Comparison of ENCODE assay signal across 12 mouse cellular contexts in genomic region chr11:100935373-100936355, GRCm38 (mm10). TPM values are rescaled to one million over a fixed set of nuclear protein-coding genes. Genes with fewer than 3 reads are reported as not detected.
DNase-seq lines count a peak whose midpoint lies in the region; ATAC-seq and TF ChIP-seq lines count a peak whose summit lies in the region.
"Had no signal": no experiment of that assay in that cellular context is flagged by ENCODE, and none has a peak within 500 bp of the region (broad histone marks: within the 10 kb centered on the region; RNA-seq: fewer than 3 reads in every experiment).

No protein-coding gene starts in this region.

- no peak; a peak in 1 of 4 replicates for TF ChIP-seq POLR2A in MEL (IDR thresholded peaks at IDR 0.05; ENCODE audit: control insufficient read depth in 1 of 2, insufficient read depth in 1 of 2, low read depth in 1 of 2, low read length in 2 of 2, poor library complexity in 1 of 2)

- WGBS in limb, embryonic 13.5 days: 79% methylated on average over 8 of the region's 8 CpGs
- 87% methylated on average over 8 of the region's 8 CpGs for WGBS in limb, embryonic 10.5 days
- 80% methylated on average over 8 of the region's 8 CpGs for WGBS in midbrain, embryonic 15.5 days

- H3K9me3 ChIP-seq in limb, embryonic 13.5 days: no peaks in the 10 kb centered on the region
- H3K9me3 ChIP-seq in limb, embryonic 10.5 days (replicated peaks): no peaks in the 10 kb centered on the region
- H3K9me3 ChIP-seq in MEL (replicated peaks; ENCODE audit: insufficient read depth, low read length): no peaks in the 10 kb centered on the region
- no peaks in the 10 kb centered on the region for H3K9me3 ChIP-seq in midbrain, embryonic 15.5 days
- H3K9me3 ChIP-seq: midbrain, embryonic 12.5 days had no signal

- ATAC-seq in limb, embryonic 13.5 days (ENCODE audit: low FRiP score, low read depth): no peak
- ATAC-seq in megakaryocyte-erythroid progenitor cell, adult 5-6 weeks (replicated peaks; ENCODE audit: low FRiP score, low TSS enrichment, poor library complexity, severe bottlenecking): peak; percentile 43
- no peak for ATAC-seq in midbrain, embryonic 15.5 days (replicated peaks)
- ATAC-seq: inflammation-experienced regulatory T-cells, adult 6 months had no signal

- H3K27ac ChIP-seq in limb, embryonic 13.5 days: 0 out of 2 replicates have a peak overlapping the region, but pooled peaks have one; percentile 16
- no peak overlapping the region for H3K27ac ChIP-seq in limb, embryonic 10.5 days
- H3K27ac ChIP-seq in MEL (ENCODE audit: control insufficient read depth, low read depth, low read length): peak overlapping the region; percentile 51
- no peak overlapping the region for H3K27ac ChIP-seq in midbrain, embryonic 15.5 days
- H3K27ac ChIP-seq: midbrain, embryonic 12.5 days had no signal

- H3K4me3 ChIP-seq in limb, embryonic 13.5 days: no peak overlapping the region
- H3K4me3 ChIP-seq in limb, embryonic 10.5 days: no peak overlapping the region
- H3K4me3 ChIP-seq in MEL (ENCODE audit: control insufficient read depth in 1 of 2, insufficient read depth in 1 of 2, low read depth in 2 of 2, low read length in 2 of 2): no peak overlapping the region
- H3K4me3 ChIP-seq in midbrain, embryonic 15.5 days: no peak overlapping the region
- H3K4me3 ChIP-seq: midbrain, embryonic 12.5 days had no signal

- no peak overlapping the region for H3K4me2 ChIP-seq in limb, embryonic 13.5 days (replicated peaks)
- no peak overlapping the region for H3K4me2 ChIP-seq in midbrain, embryonic 15.5 days
- H3K4me2 ChIP-seq: midbrain, embryonic 12.5 days had no signal

- intact Hi-C loops in left cerebral cortex, postnatal 14 days (cut with DNase I): loop anchor here (5.0 kb wide), 1 partner anchor 43 kb away; no protein-coding TSS in a partner anchor

- TF ChIP-seq CTCF in MEL (IDR thresholded peaks at IDR 0.05 in 2 of 3, conservative IDR thresholded peaks at IDR 0.05 in 1 of 3; ENCODE audit: control insufficient read depth in 1 of 3, insufficient read depth in 1 of 3, low read depth in 2 of 3, low read length in 3 of 3, poor library complexity in 1 of 3, severe bottlenecking in 1 of 3): no peak

- TF ChIP-seq EP300 in MEL (IDR thresholded peaks at IDR 0.05; ENCODE audit: low read depth in 1 of 2, low read length in 2 of 2): peak; percentile 44 to 56

- peaks cover 18% of the 10 kb centered on the region for H3K79me2 ChIP-seq in MEL (ENCODE audit: control insufficient read depth, insufficient read depth, low read length, poor library complexity)

- H3K27me3 ChIP-seq in limb, embryonic 13.5 days: no peaks in the 10 kb centered on the region
- no peaks in the 10 kb centered on the region for H3K27me3 ChIP-seq in limb, embryonic 10.5 days (ENCODE audit: low read depth, poor library complexity, severe bottlenecking)
- H3K27me3 ChIP-seq in MEL (ENCODE audit: control insufficient read depth in 1 of 2, insufficient read depth in 2 of 2, low read length in 2 of 2): no peaks in the 10 kb centered on the region
- no peaks in the 10 kb centered on the region for H3K27me3 ChIP-seq in midbrain, embryonic 15.5 days (replicated peaks)
- H3K27me3 ChIP-seq: midbrain, embryonic 12.5 days had no signal

- DNase-seq in limb, embryonic 10.5 days (ENCODE audit: low spot score): no peak
- DNase-seq in MEL (ENCODE audit: low read depth, low spot score): peak; percentile 94
- peak; percentile 23 for DNase-seq in gastrocnemius, postnatal 25 days
- no peak for DNase-seq in left cerebral cortex, postnatal 14 days (ENCODE audit: low spot score in 2 of 2)
- no peak for DNase-seq in layer of hippocampus, adult 8-10 months (ENCODE audit: low spot score in 2 of 2)
- DNase-seq: right cerebral cortex, adult 18-20 months; thymus, postnatal 14 days had no signal

- no peak overlapping the region for H3K9ac ChIP-seq in limb, embryonic 13.5 days
- H3K9ac ChIP-seq in MEL (ENCODE audit: control insufficient read depth, low read depth, low read length, poor library complexity, severe bottlenecking): peak overlapping the region; percentile 26; the same call in 1 of the 2 replicates
- H3K9ac ChIP-seq in midbrain, embryonic 15.5 days: no peak overlapping the region
- H3K9ac ChIP-seq: midbrain, embryonic 12.5 days had no signal

- H3K4me1 ChIP-seq in limb, embryonic 13.5 days: peaks cover 44% of the 10 kb centered on the region
- peaks cover 42% of the 10 kb centered on the region for H3K4me1 ChIP-seq in limb, embryonic 10.5 days
- peaks cover 29 to 45% of the 10 kb centered on the region in 2 experiments for H3K4me1 ChIP-seq in MEL (ENCODE audit: control insufficient read depth in 1 of 2, insufficient read depth in 2 of 2, low read length in 2 of 2)
- peaks cover 22% of the 10 kb centered on the region for H3K4me1 ChIP-seq in midbrain, embryonic 15.5 days

- TF ChIP-seq RAD21 in MEL (IDR thresholded peaks at IDR 0.05; ENCODE audit: low read depth, low read length): no peak

- H3K36me3 ChIP-seq in limb, embryonic 13.5 days: 0 out of 2 replicates have a peak, but pooled peaks cover 4% of the 10 kb centered on the region
- H3K36me3 ChIP-seq in limb, embryonic 10.5 days: no peaks in the 10 kb centered on the region; the same call in 1 of the 2 replicates
- peaks cover 0 to 59% of the 10 kb centered on the region in 2 experiments; a peak in 2 of 4 replicates for H3K36me3 ChIP-seq in MEL (ENCODE audit: control insufficient read depth in 1 of 2, insufficient read depth in 2 of 2, low read length in 2 of 2)
- H3K36me3 ChIP-seq in midbrain, embryonic 15.5 days (replicated peaks): no peaks in the 10 kb centered on the region
- H3K36me3 ChIP-seq: midbrain, embryonic 12.5 days had no signal

TF ChIP-seq in MEL, 35 proteins besides CTCF, POLR2A, EP300 and RAD21 (continues in another document):
- 0 out of 2 replicates have a peak, but pooled peaks have one; percentile 36 for TF ChIP-seq CHD1 (IDR thresholded peaks at IDR 0.05; ENCODE audit: low read depth, low read length)
- TF ChIP-seq POLR2AphosphoS5 (IDR thresholded peaks at IDR 0.05; ENCODE audit: borderline replicate concordance, low read depth, low read length): no peak
- TF ChIP-seq ZNF384 (IDR thresholded peaks at IDR 0.05; ENCODE audit: low read depth, low read length): peak; percentile 88
- TF ChIP-seq MYB (IDR thresholded peaks at IDR 0.05; ENCODE audit: low read depth, low read length): no peak
- no peak for TF ChIP-seq KAT2A (conservative IDR thresholded peaks at IDR 0.05; ENCODE audit: low read depth, low read length)
- TF ChIP-seq TBP (IDR thresholded peaks at IDR 0.05; ENCODE audit: low read depth, low read length): peak; percentile 32; the same call in 1 of the 2 replicates
- TF ChIP-seq USF2 (IDR thresholded peaks at IDR 0.05; ENCODE audit: borderline replicate concordance in 1 of 2, insufficient read depth in 1 of 2, low read depth in 1 of 2, low read length in 2 of 2): no peak
- TF ChIP-seq NRF1 (IDR thresholded peaks at IDR 0.05; ENCODE audit: insufficient read depth, low read depth, low read length, poor library complexity, severe bottlenecking): no peak
- TF ChIP-seq RCOR1 (IDR thresholded peaks at IDR 0.05; ENCODE audit: low read depth, low read length): peak; percentile 89
- no peak for TF ChIP-seq CHD2 (IDR thresholded peaks at IDR 0.05; ENCODE audit: low read length)
- TF ChIP-seq MAZ (IDR thresholded peaks at IDR 0.05; ENCODE audit: low read depth, low read length): no peak
- no peak for TF ChIP-seq BHLHE40 (IDR thresholded peaks at IDR 0.05; ENCODE audit: borderline replicate concordance, low read depth, low read length)
- TF ChIP-seq MYC (IDR thresholded peaks at IDR 0.05; ENCODE audit: low read depth, low read length): peak; percentile 31; the same call in 1 of the 2 replicates
- TF ChIP-seq NELFE (IDR thresholded peaks at IDR 0.05; ENCODE audit: low read depth, low read length): no peak
- TF ChIP-seq MEF2A (IDR thresholded peaks at IDR 0.05; ENCODE audit: extremely low read depth, insufficient replicate concordance, low read depth, low read length, poor library complexity, severe bottlenecking): no peak
- no peak for TF ChIP-seq ZMIZ1 (IDR thresholded peaks at IDR 0.05; ENCODE audit: low read depth, low read length)
- TF ChIP-seq ELF1 (IDR thresholded peaks at IDR 0.05; ENCODE audit: low read depth, low read length): no peak
- no peak for TF ChIP-seq HCFC1 (IDR thresholded peaks at IDR 0.05; ENCODE audit: low read depth, low read length)
- TF ChIP-seq ZC3H11A (IDR thresholded peaks at IDR 0.05; ENCODE audit: low read depth, low read length): no peak
- no peak for TF ChIP-seq TAL1 (IDR thresholded peaks at IDR 0.05; ENCODE audit: low read length)

RNA-seq across cellular contexts. Expression of gene Stat3, which starts 3.7 kb away (rescaled TPM):
- polyA plus RNA-seq in limb, embryonic 13.5 days (2015; fragmentation: Nextera tagmentation; extraction: Ambion mirVana): 42.4 and 50.3 TPM in 2 replicates
- 20.7 and 30.2 TPM in 2 replicates for polyA plus RNA-seq in limb, embryonic 10.5 days (2016; fragmentation: Nextera tagmentation; extraction: Ambion mirVana)
- total RNA-seq in MEL (2012; rRNA removed): 25.7 and 31.1 TPM in 2 replicates
- 100 to 1,000 TPM in 1 of 2 experiments, 10 to 100 TPM in 1; 64.7 to 249 TPM for polyA plus RNA-seq in MEL (2012; ENCODE audit: insufficient read depth in 1 of 2, insufficient read length in 2 of 2, low read depth in 1 of 2, low replicate concordance in 2 of 2, missing spikeins in 1 of 2)
- total RNA-seq in gastrocnemius, postnatal 25 days (2021): 10 to 100 TPM; 32.5 to 49.5 TPM
- 16.7 and 20.2 TPM in 2 replicates for total RNA-seq in megakaryocyte-erythroid progenitor cell, adult 5-6 weeks (2014; fragmentation: Nextera tagmentation)
- total RNA-seq in megakaryocyte-erythroid progenitor cell, adult 5-6 weeks (2017): 20.3 and 50.3 TPM in 2 replicates
- polyA plus RNA-seq in midbrain, embryonic 15.5 days (2015; fragmentation: Nextera tagmentation; extraction: Ambion mirVana): 35.8 and 37.9 TPM in 2 replicates
- total RNA-seq in left cerebral cortex, postnatal 14 days (2021): 10 to 100 TPM; 32.9 to 34.2 TPM
- total RNA-seq in layer of hippocampus, adult 8-10 months (2022): 10 to 100 TPM; 42.9 to 75.3 (median 52.9) TPM

RNA-seq across cellular contexts. Expression of gene Cavin1, which starts 35.0 kb away (rescaled TPM):
- 136 and 142 TPM in 2 replicates for polyA plus RNA-seq in limb, embryonic 13.5 days (2015; fragmentation: Nextera tagmentation; extraction: Ambion mirVana)
- 21.9 and 24.6 TPM in 2 replicates for polyA plus RNA-seq in limb, embryonic 10.5 days (2016; fragmentation: Nextera tagmentation; extraction: Ambion mirVana)
- total RNA-seq in MEL (2012; rRNA removed): 2.9 and 3.4 TPM in 2 replicates
- 1 to 10 TPM in 1 of 2 experiments, not detected in 1; 9.0 TPM for polyA plus RNA-seq in MEL (2012; ENCODE audit: insufficient read depth in 1 of 2, insufficient read length in 2 of 2, low read depth in 1 of 2, low replicate concordance in 2 of 2, missing spikeins in 1 of 2)
- 100 to 1,000 TPM; 175 to 196 TPM for total RNA-seq in gastrocnemius, postnatal 25 days (2021)
- 2.4 and 3.7 TPM in 2 replicates for total RNA-seq in megakaryocyte-erythroid progenitor cell, adult 5-6 weeks (2014; fragmentation: Nextera tagmentation)
- total RNA-seq in megakaryocyte-erythroid progenitor cell, adult 5-6 weeks (2017): 3.8 and 6.1 TPM in 2 replicates
- 47.9 and 50.8 TPM in 2 replicates for polyA plus RNA-seq in midbrain, embryonic 15.5 days (2015; fragmentation: Nextera tagmentation; extraction: Ambion mirVana)
- 10 to 100 TPM; 19.8 to 23.2 TPM for total RNA-seq in left cerebral cortex, postnatal 14 days (2021)
- 10 to 100 TPM; 15.4 to 22.1 (median 18.9) TPM for total RNA-seq in layer of hippocampus, adult 8-10 months (2022)

Comparison
In these comparisons a context has a peak if more than half of its experiments do, and no peak if none do; other contexts are left out.
1. H3K27ac ChIP-seq: peak in limb, embryonic 13.5 days (single experiment) and MEL (single experiment); none in limb, embryonic 10.5 days (single experiment) and midbrain, embryonic 15.5 days (single experiment).
2. DNase-seq: peak in MEL (single experiment) and gastrocnemius, postnatal 25 days (single experiment); none in limb, embryonic 10.5 days (single experiment), left cerebral cortex, postnatal 14 days (0 of 2) and layer of hippocampus, adult 8-10 months (0 of 2).
3. RNA of gene Cavin1, which starts 35.0 kb away (total RNA-seq): 175 to 196 TPM in gastrocnemius, postnatal 25 days; 19.8 to 23.2 TPM in left cerebral cortex, postnatal 14 days, 15.4 to 22.1 TPM in layer of hippocampus, adult 8-10 months, 2.4 to 6.1 TPM in megakaryocyte-erythroid progenitor cell, adult 5-6 weeks and 2.9 to 3.4 TPM in MEL; every median in the first group is over 4 times any median in the second.